Mouse (Mus musculus): ENCODE data around the gene Pdia6. TPM values are rescaled to one million over a fixed set of nuclear protein-coding genes. Genes with fewer than 3 reads are reported as not detected.

The Pdia6 gene
- polyA plus RNA-seq, 1 experiment = 76.8 TPM

DNA sequence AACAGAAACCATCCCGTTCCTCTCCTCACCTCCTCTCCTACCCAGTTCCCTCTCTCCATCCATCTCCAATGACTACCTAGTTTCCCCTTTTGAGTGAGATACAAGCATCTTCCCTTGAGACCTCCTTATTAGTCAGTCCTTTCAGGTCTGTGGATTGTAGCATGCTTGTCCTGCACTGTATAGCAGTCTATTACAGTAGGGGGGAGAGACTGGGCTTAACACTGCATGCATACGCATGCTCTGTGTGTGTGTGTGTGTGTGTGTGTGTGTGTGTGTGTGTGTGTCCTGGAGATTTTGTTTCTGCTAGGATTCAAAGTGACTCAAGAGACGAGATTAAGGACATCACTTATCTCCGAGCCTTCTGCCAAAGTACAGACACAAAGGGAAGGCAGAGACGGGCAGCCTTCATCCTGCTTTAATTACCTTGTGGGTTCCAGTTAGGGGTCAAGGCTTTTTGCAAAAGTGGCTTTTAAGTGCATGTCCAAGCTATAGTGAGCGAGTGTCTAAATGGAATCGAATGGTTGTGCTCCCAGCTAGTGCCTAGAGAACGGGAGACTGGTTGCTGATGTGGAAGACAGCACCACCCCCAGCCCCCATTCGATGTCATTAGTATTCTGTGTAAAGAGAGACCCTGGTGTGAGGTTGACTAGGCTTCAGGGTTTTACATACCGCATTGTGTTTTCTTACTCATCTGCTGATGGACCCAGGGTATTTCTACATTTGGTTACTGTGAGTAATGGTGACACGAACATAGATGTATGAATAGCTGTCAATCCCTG, 30.6 kb upstream of the Pdia6 start:
- Histone ChIP-seq H3K4me3 (replicated peaks; ENCODE audit: extremely low read depth, low read depth, low read length) (no peak overlapping the region), H3K4me1 (ENCODE audit: control insufficient read depth, insufficient read depth, low read length) (no peaks in the 10 kb centered on the region)
- WGBS = 48% methylated on average over 11 of the region's 11 CpGs
- no peak for TF ChIP-seq CTCF (IDR thresholded peaks at IDR 0.05; ENCODE audit: insufficient read depth, low read length)
- no peak for TF ChIP-seq POLR2A (IDR thresholded peaks at IDR 0.05; ENCODE audit: borderline replicate concordance, extremely low read depth, low read depth, low read length)
- DNase-seq = no peak

DNA sequence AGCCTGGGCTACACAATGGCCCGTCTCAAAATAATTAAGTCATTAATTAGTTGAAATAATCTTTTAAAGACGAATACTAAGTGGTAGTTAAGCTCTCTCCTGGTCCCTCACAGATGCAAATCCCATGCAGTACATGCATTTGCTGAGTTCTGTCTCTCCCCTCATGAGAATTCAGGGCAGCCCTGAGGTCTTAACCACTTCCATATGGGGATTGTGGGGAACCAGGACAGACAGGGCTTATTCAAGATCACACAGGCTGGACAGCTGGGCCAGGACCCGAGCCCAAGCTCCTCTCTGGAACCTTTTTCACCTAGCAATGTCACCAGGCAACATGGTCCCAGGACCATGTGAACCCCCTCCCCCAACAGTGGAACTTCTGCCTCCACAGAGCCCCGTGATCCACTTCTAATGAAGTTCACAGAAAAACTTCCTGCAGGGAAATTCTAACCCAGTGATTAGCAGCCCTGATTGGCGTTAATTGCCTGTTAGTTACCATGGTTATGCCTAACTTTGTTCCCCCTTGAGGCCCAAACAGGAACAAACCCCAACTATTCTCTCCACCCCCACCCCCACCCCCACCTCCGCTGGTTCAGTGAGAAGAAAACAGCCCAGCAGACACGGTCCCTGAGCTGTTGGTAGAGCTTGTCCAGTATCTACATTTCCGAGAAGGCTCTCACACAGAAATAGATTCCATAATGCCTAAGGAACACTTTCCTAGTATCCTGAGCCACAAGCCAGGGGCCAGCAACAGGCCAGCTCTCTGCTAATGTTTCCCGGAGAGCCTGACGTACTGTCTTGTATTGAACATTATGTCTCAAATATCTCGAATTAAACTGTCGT, 27.5 kb upstream of the Pdia6 start:
- Histone ChIP-seq H3K4me1 (ENCODE audit: control insufficient read depth, insufficient read depth, low read length) (no peaks in the 10 kb centered on the region), H3K4me3 (replicated peaks; ENCODE audit: extremely low read depth, low read depth, low read length) (no peak overlapping the region)
- TF ChIP-seq CTCF (IDR thresholded peaks at IDR 0.05; ENCODE audit: insufficient read depth, low read length) = no peak
- TF ChIP-seq POLR2A (IDR thresholded peaks at IDR 0.05; ENCODE audit: borderline replicate concordance, extremely low read depth, low read depth, low read length) = no peak
- 54% methylated on average over 12 of the region's 12 CpGs for whole genome bisulfite sequencing
- no peak for DNase-seq

DNA sequence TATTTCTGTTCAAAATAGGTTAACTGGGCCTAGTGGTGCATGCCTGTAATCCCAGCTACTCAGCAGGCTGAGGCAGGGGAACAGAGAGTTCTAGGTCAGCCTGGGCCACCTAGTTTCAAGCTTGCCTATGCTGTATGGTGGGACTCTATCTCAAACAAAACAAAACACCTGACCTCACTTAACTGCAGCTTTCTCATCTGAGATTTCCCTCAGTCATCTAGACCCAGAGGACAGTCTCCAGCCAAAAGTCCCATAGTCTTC, 27.0 kb upstream of the Pdia6 start:
- Histone ChIP-seq H3K4me1 (ENCODE audit: control insufficient read depth, insufficient read depth, low read length) (no peaks in the 10 kb centered on the region), H3K4me3 (replicated peaks; ENCODE audit: extremely low read depth, low read depth, low read length) (no peak overlapping the region)
- TF ChIP-seq POLR2A (IDR thresholded peaks at IDR 0.05; ENCODE audit: borderline replicate concordance, extremely low read depth, low read depth, low read length) = no peak
- TF ChIP-seq CTCF (IDR thresholded peaks at IDR 0.05; ENCODE audit: insufficient read depth, low read length) = no peak
- DNase-seq = no peak

DNA sequence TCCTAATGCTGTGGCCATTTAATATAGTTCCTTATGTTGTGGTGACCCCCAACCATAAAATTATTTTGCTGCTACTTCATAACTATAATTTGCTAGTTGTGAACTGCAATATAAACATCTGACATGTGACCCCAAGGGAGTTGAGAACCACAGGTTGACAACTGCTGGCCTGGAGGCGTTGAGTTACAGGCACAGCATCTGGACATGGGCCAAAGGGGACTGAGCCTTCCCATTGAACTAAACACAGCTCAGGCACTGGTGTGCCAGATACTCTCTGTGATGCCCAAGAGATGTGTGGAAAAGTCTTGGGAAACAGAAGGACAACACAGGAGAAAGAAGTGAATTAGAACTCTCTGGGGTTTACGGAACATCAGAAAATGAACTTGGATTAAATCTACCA, 25.3 kb upstream of the Pdia6 start:
- 67% methylated on average over 2 of the region's 2 CpGs for WGBS
- TF ChIP-seq CTCF (IDR thresholded peaks at IDR 0.05; ENCODE audit: insufficient read depth, low read length) = no peak
- Histone ChIP-seq H3K4me3 (replicated peaks; ENCODE audit: extremely low read depth, low read depth, low read length) (no peak overlapping the region), H3K4me1 (ENCODE audit: control insufficient read depth, insufficient read depth, low read length) (no peaks in the 10 kb centered on the region)
- DNase-seq = no peak

DNA sequence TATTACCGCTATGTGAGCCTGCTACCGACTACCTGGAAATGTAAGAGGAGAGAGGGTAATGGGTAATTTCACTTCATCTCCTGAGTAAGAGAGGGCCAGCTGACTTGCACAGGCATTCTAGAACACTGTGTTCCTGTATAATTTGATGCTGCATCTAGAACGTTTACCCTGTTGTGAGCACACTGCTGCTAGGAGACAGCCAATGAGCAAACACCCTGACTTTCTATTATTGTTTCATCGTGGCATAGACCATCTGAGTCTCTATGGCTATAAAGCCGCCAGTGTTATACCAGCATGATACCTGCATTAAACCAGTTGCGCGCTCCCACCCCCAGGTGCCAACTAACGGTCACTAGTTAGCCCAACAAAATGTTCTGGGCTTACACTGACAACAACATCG, 24.7 kb upstream of the Pdia6 start:
- WGBS = 92% methylated on average over 9 of the region's 9 CpGs
- no peak for DNase-seq
- no peaks in the 10 kb centered on the region for H3K4me1 ChIP-seq (ENCODE audit: control insufficient read depth, insufficient read depth, low read length)
- TF ChIP-seq POLR2A (IDR thresholded peaks at IDR 0.05; ENCODE audit: borderline replicate concordance, extremely low read depth, low read depth, low read length) (no peak), CTCF (IDR thresholded peaks at IDR 0.05; ENCODE audit: insufficient read depth, low read length) (no peak)
- H3K4me3 ChIP-seq (replicated peaks; ENCODE audit: extremely low read depth, low read depth, low read length) = no peak overlapping the region

DNA sequence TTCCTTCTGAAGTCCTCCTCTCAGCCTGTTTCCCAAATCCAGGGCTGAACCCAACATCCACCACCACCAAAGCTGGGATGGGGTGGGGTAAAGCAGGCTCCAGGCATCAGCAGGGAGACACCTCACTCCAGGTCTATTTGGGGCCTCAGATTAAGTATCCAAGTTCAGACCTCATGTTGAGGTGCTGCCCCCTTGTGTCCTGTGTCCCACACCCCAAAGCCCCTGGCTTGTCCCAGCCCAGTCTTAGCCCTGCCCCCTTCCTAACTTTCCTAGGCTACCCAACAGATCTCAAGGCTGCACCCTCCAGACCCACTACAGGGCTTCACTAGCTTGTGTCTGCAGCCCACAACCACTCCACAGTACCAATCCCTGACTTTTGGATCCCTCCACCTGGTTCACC, 24.3 kb upstream of the Pdia6 start:
- TF ChIP-seq CTCF (IDR thresholded peaks at IDR 0.05; ENCODE audit: insufficient read depth, low read length) = no peak
- no peak for TF ChIP-seq POLR2A (IDR thresholded peaks at IDR 0.05; ENCODE audit: borderline replicate concordance, extremely low read depth, low read depth, low read length)
- DNase-seq = no peak
- Histone ChIP-seq H3K4me1 (ENCODE audit: control insufficient read depth, insufficient read depth, low read length) (no peaks in the 10 kb centered on the region), H3K4me3 (replicated peaks; ENCODE audit: extremely low read depth, low read depth, low read length) (no peak overlapping the region)

DNA sequence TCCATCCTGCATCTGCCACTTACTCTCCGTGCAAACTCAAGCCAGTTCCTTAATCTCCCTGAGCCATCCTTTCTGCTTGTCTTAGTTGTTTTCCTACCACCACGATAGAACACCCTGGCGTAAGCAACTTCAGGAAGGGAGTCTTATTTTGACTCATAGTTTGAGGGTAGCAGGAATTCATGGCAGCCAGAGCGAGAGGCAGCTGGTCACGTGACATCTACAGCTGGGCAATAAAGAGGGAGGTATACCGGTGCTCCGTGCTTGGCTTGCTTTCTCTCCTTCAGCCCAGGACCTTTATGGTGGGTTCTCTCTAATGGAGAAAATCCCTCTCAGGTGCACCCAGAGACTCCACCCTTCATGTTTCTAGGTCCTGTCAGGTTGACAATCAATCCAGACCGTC, 15.4 kb upstream of the Pdia6 start:
- H3K4me3 ChIP-seq (replicated peaks; ENCODE audit: extremely low read depth, low read depth, low read length) = no peak overlapping the region
- no peak for DNase-seq
- no peak for TF ChIP-seq CTCF (IDR thresholded peaks at IDR 0.05; ENCODE audit: insufficient read depth, low read length)
- WGBS = 66% methylated on average over 8 of the region's 8 CpGs
- no peaks in the 10 kb centered on the region for H3K4me1 ChIP-seq (ENCODE audit: control insufficient read depth, insufficient read depth, low read length)

DNA sequence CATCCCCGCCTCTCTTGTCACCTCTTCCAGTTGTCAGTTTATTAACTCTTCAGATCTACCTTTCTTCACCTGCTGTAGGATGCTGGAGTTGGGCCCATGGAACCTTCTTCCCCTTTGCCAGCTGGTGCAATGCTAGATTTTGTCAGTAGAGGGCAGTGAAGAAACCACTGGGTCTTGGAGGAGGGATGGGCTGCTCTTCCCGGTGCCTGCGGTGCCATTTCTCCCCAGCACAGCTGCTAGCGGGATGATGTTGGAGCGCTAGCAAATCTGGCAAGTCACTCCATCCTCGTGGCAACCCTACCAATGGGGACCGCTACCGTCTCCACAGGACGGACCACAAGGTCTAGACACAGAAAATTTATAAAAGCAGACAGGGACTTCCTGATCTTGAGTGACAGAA, 13.3 kb upstream of the Pdia6 start:
- no peaks in the 10 kb centered on the region for H3K4me1 ChIP-seq (ENCODE audit: control insufficient read depth, insufficient read depth, low read length)
- peak; percentile 55 for DNase-seq
- no peak for TF ChIP-seq POLR2A (IDR thresholded peaks at IDR 0.05; ENCODE audit: borderline replicate concordance, extremely low read depth, low read depth, low read length)
- peak; percentile 73 for TF ChIP-seq CTCF (IDR thresholded peaks at IDR 0.05; ENCODE audit: insufficient read depth, low read length)
- WGBS = 10% methylated on average over 9 of the region's 9 CpGs
- no peak overlapping the region for H3K4me3 ChIP-seq (replicated peaks; ENCODE audit: extremely low read depth, low read depth, low read length)

DNA sequence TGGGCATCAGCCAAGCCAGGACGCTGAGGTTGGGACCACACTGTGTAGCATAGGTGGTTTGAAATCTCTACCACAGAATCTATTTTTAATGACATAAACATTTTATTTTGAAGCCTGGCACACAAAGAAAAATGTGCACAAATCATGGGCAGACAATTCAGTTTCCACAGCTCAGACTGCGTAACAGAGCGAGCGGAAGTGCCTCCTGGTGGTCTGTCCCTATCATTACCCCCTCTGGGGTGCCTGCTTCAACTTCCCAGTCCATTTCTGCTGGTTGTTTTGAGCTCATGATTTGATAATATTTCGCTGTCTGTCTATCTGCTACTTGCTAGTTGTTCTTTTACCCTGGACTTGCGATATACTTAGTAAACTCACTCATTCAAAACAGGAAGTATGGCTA, 10.7 kb upstream of the Pdia6 start:
- H3K4me3 ChIP-seq (replicated peaks; ENCODE audit: extremely low read depth, low read depth, low read length) = no peak overlapping the region
- WGBS = 65% methylated on average over 6 of the region's 6 CpGs
- no peak for TF ChIP-seq POLR2A (IDR thresholded peaks at IDR 0.05; ENCODE audit: borderline replicate concordance, extremely low read depth, low read depth, low read length)
- no peak for TF ChIP-seq CTCF (IDR thresholded peaks at IDR 0.05; ENCODE audit: insufficient read depth, low read length)
- no peaks in the 10 kb centered on the region for H3K4me1 ChIP-seq (ENCODE audit: control insufficient read depth, insufficient read depth, low read length)
- no peak for DNase-seq

DNA sequence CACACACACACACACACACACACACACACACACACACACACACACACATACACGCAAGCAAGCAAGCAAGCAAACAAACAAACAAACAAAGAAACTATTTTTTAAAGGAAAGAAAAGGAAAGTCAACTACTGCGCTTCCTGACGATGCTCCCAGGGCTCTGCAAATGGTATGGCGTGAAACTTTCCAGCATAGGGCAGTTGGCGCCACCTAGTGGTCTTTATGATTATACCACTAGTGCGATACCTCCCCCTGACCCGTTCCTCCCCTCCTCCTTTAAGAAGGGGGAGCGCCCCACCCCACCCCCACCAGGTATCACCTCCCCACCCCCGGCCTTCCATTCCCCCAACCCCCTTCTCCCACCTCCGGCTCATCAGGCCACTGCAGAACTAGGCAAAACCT, 9.4 kb upstream of the Pdia6 start:
- no peak for TF ChIP-seq POLR2A (IDR thresholded peaks at IDR 0.05; ENCODE audit: borderline replicate concordance, extremely low read depth, low read depth, low read length)
- TF ChIP-seq CTCF (IDR thresholded peaks at IDR 0.05; ENCODE audit: insufficient read depth, low read length) = peak; percentile 86
- 5% methylated on average over 10 of the region's 10 CpGs for WGBS
- DNase-seq = peak; percentile 30
- H3K4me1 ChIP-seq (ENCODE audit: control insufficient read depth, insufficient read depth, low read length) = no peaks in the 10 kb centered on the region
- no peak overlapping the region for H3K4me3 ChIP-seq (replicated peaks; ENCODE audit: extremely low read depth, low read depth, low read length)

Data from lung, adult 2 months (tissue).